Mouse (Mus musculus) common myeloid progenitor, adult 5-6 weeks (primary cell): ENCODE measurements around the gene Tbcc. TPM values are rescaled to one million over a fixed set of nuclear protein-coding genes. Genes with fewer than 3 reads are reported as not detected.

ENCODE experiments used
- total RNA-seq: library from RNA; stranded (forward); fragments of 200-1000, 187-1606 nt; gene quantifications from 2 replicates; pipeline ENCODE4 v1.2.3, GENCODE M21; 2017

Tbcc gene
- total RNA-seq, 1 experiment from 2014 or later = 16.9 TPM

Other genes with a start within 250 kb of the Tbcc start
- gene Klc4, start 244.7 kb upstream of the Tbcc start, total RNA-seq = 6.1 and 6.9 TPM in 2 replicates
- 102 and 113 TPM in 2 replicates for gene Mrpl2, start 244.5 kb upstream of the Tbcc start, total RNA-seq
- gene Cul7, start 240.3 kb upstream of the Tbcc start, total RNA-seq = 13.8 and 22.7 TPM in 2 replicates
- 46.2 and 51.9 TPM in 2 replicates for gene Rrp36, start 216.3 kb upstream of the Tbcc start, total RNA-seq
- 63.6 and 86.9 TPM in 2 replicates for gene Mea1, start 211.9 kb upstream of the Tbcc start, total RNA-seq
- gene Klhdc3, start 209.8 kb upstream of the Tbcc start, total RNA-seq = 29.1 and 37.0 TPM in 2 replicates
- 41.7 and 45.4 TPM in 2 replicates for gene Ppp2r5d, start 185.6 kb upstream of the Tbcc start, total RNA-seq
- gene Pex6, start 179.2 kb upstream of the Tbcc start, total RNA-seq = 10.3 and 17.7 TPM in 2 replicates
- gene Gnmt, start 161.5 kb upstream of the Tbcc start, total RNA-seq = not detected in 2 replicates
- 76.0 and 76.7 TPM in 2 replicates for gene Cnpy3, start 138.5 kb upstream of the Tbcc start, total RNA-seq
- not detected in 2 replicates for gene Ptcra, start 127.0 kb upstream of the Tbcc start, total RNA-seq
- 15.3 and 16.2 TPM in 2 replicates for gene 2310039H08Rik, start 118.0 kb upstream of the Tbcc start, total RNA-seq
- gene Rpl7l1, start 108.0 kb upstream of the Tbcc start, total RNA-seq = 129 and 146 TPM in 2 replicates
- gene Bicral, start 32.2 kb upstream of the Tbcc start, total RNA-seq = 43.2 and 55.4 TPM in 2 replicates
- gene Prph2, start 19.8 kb downstream of the Tbcc start, total RNA-seq = not detected in 2 replicates
- gene Ubr2, start 119.9 kb downstream of the Tbcc start, total RNA-seq = 35.8 and 39.9 TPM in 2 replicates